ENCODE assay signal across 9 mouse cellular contexts in the genomic region with DNA sequence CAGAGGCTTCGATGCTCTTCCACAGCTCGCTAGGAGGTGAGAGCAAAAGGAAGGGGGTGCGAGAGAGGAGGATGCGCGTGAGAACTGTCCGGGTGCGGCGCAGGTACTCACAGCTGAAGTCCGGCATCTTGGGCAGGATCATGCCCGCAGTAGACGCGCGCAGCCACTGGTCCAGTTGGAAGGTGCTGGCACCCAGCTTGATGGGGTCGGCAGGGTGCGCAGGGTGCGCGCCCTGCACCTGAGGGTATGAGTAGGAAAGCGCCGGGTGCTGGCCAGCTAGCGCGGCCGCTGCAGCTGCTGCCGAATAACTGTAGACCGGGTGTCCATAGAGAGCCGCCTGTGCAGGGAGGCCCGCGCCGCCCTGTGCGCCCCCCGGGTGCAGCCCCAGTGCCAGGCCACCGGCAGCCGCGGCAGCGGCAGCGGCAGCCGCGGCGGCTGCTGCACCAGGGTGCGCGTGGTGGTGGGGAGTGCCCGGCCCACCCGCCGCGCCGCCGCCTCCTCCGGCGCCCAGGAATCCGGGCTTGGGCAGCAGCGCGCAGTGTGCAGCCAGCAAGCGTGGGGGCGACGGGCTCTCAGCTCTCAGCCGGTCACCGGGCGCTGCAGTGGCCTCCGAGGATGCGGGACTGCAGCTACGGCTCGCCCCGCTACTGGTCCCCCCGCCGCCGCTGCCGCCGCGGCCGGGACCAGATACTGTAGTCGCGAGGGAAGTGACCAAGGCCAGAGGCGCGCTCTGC. TPM values are rescaled to one million over a fixed set of nuclear protein-coding genes. Genes with fewer than 3 reads are reported as not detected.
DNase-seq lines count a peak whose midpoint lies in the region; ATAC-seq and TF ChIP-seq lines count a peak whose summit lies in the region.
"Had no signal": no experiment of that assay in that cellular context is flagged by ENCODE, and none has a peak within 500 bp of the region (broad histone marks: within the 10 kb centered on the region; RNA-seq: fewer than 3 reads in every experiment).

No protein-coding gene starts in this region.

- no peaks in the 10 kb centered on the region for H3K9me3 ChIP-seq in lung, postnatal 0 days (ENCODE audit: low read length)
- no peaks in the 10 kb centered on the region for H3K9me3 ChIP-seq in limb, embryonic 14.5 days (ENCODE audit: control insufficient read depth, low read length)
- H3K9me3 ChIP-seq in stomach, embryonic 15.5 days, result no peaks in the 10 kb centered on the region

- 2% methylated on average over 49 of the region's 73 CpGs for WGBS in lung, postnatal 0 days
- WGBS in limb, embryonic 14.5 days, result 0% methylated on average over 46 of the region's 73 CpGs
- WGBS in stomach, embryonic 15.5 days, result under 1% methylated on average over 73 of the region's 73 CpGs

- H3K27me3 ChIP-seq in lung, postnatal 0 days (replicated peaks; ENCODE audit: insufficient read depth, low read length), result peaks cover 86% of the 10 kb centered on the region
- peaks cover 99% of the 10 kb centered on the region for H3K27me3 ChIP-seq in limb, embryonic 14.5 days (ENCODE audit: control insufficient read depth, insufficient read depth, low read length)
- H3K27me3 ChIP-seq in stomach, embryonic 15.5 days (replicated peaks), result peaks cover 77% of the 10 kb centered on the region

- no peaks in the 10 kb centered on the region for H3K36me3 ChIP-seq in lung, postnatal 0 days (ENCODE audit: insufficient read depth, low read length)
- H3K36me3 ChIP-seq in limb, embryonic 14.5 days (ENCODE audit: control insufficient read depth, insufficient read depth, low read length), result no peaks in the 10 kb centered on the region
- no peaks in the 10 kb centered on the region for H3K36me3 ChIP-seq in stomach, embryonic 15.5 days

- H3K4me1 ChIP-seq in lung, postnatal 0 days (ENCODE audit: insufficient read depth, low read depth, low read length), result no peaks in the 10 kb centered on the region; the same call in 1 of the 2 replicates
- H3K4me1 ChIP-seq in limb, embryonic 14.5 days (ENCODE audit: control insufficient read depth, insufficient read depth, low read length), result peaks cover 10% of the 10 kb centered on the region; the same call in 1 of the 2 replicates
- H3K4me1 ChIP-seq in stomach, embryonic 15.5 days, result 0 out of 2 replicates have a peak, but pooled peaks cover 13% of the 10 kb centered on the region

- no peak for TF ChIP-seq EP300 in lung, postnatal 0 days (IDR thresholded peaks at IDR 0.05)

- H3K9ac ChIP-seq in lung, postnatal 0 days (replicated peaks; ENCODE audit: low read depth), result no peak overlapping the region
- 0 out of 2 replicates have a peak overlapping the region, but pooled peaks have one; percentile 34 for H3K9ac ChIP-seq in limb, embryonic 14.5 days (ENCODE audit: low read depth, low read length, severe bottlenecking)
- peak overlapping the region; percentile 30; the same call in 1 of the 2 replicates for H3K9ac ChIP-seq in stomach, embryonic 15.5 days

- H3K27ac ChIP-seq in lung, postnatal 0 days (ENCODE audit: low read length), result no peak overlapping the region
- no peak overlapping the region for H3K27ac ChIP-seq in limb, embryonic 14.5 days (replicated peaks; ENCODE audit: low read depth, low read length)
- no peak overlapping the region; the same call in 1 of the 2 replicates for H3K27ac ChIP-seq in stomach, embryonic 15.5 days

- peak; percentile 16 for DNase-seq in adrenal gland, adult 2 months
- DNase-seq in adrenal gland, postnatal 4 days (ENCODE audit: low spot score in 2 of 2), result no peak
- DNase-seq in lung, postnatal 0 days (ENCODE audit: low spot score), result no peak
- DNase-seq in lung, postnatal 36 days, result no peak
- DNase-seq in limb, embryonic 14.5 days (ENCODE audit: low spot score), result no peak
- DNase-seq in ovary, adult 18-20 months (ENCODE audit: low spot score), result no peak
- DNase-seq in urinary bladder, postnatal 10 days (ENCODE audit: low spot score), result no peak
- DNase-seq: right cerebral cortex, postnatal 14 days had no signal

- TF ChIP-seq POLR2A in limb, embryonic 14.5 days (IDR thresholded peaks at IDR 0.05; ENCODE audit: borderline replicate concordance, extremely low read depth, insufficient read depth, insufficient read length), result no peak

- peak overlapping the region; percentile 33 for H3K4me3 ChIP-seq in lung, postnatal 0 days (ENCODE audit: low read depth, low read length)
- peak overlapping the region; percentile 38 for H3K4me3 ChIP-seq in limb, embryonic 14.5 days (replicated peaks; ENCODE audit: low read length)
- peak overlapping the region; percentile 49 for H3K4me3 ChIP-seq in stomach, embryonic 15.5 days (replicated peaks)

- peak overlapping the region; percentile 56 for H3K4me2 ChIP-seq in lung, postnatal 0 days (replicated peaks; ENCODE audit: low read depth, low read length)
- peak overlapping the region; percentile 67 for H3K4me2 ChIP-seq in limb, embryonic 14.5 days (replicated peaks; ENCODE audit: low read depth, low read length, severe bottlenecking)
- H3K4me2 ChIP-seq in stomach, embryonic 15.5 days, result peak overlapping the region; percentile 74

- no peak for TF ChIP-seq CTCF in lung, postnatal 0 days (IDR thresholded peaks at IDR 0.05)

- no peak for ATAC-seq in lung, postnatal 0 days
- ATAC-seq in limb, embryonic 14.5 days (ENCODE audit: low FRiP score, low read depth), result 0 out of 2 replicates have a peak, but pooled peaks have one; percentile 11
- ATAC-seq in stomach, embryonic 15.5 days (ENCODE audit: insufficient read depth, low FRiP score, low read depth), result no peak

RNA-seq across cellular contexts. Expression of a gene that starts 0.6 kb away (rescaled TPM):
- total RNA-seq in adrenal gland, adult 2 months (2021), result not detected
- polyA plus RNA-seq in adrenal gland, adult 2 months (2012; rRNA removed), result not detected in 2 replicates
- total RNA-seq in adrenal gland, postnatal 4 days (2021), result under 1 TPM in 1 of 2 experiments, not detected in 1; 0.34 TPM
- not detected in 2 replicates for polyA plus RNA-seq in lung, postnatal 0 days (2015; fragmentation: Nextera tagmentation; extraction: Ambion mirVana)
- 0.05 and 0.06 TPM in 2 replicates for polyA plus RNA-seq in limb, embryonic 14.5 days (2012; rRNA removed)
- polyA plus RNA-seq in limb, embryonic 14.5 days (2014; fragmentation: Nextera tagmentation; extraction: Ambion mirVana), result not detected in 2 replicates
- polyA plus RNA-seq in stomach, embryonic 15.5 days (2015; fragmentation: Nextera tagmentation; extraction: Ambion mirVana), result 2.2 and 3.1 TPM in 2 replicates

RNA-seq across cellular contexts. Expression of a gene that starts 43.2 kb away (rescaled TPM):
- 10 to 100 TPM; 25.9 to 34.9 TPM for total RNA-seq in adrenal gland, adult 2 months (2021)
- polyA plus RNA-seq in adrenal gland, adult 2 months (2012; rRNA removed), result 2.7 and 2.8 TPM in 2 replicates
- 10 to 100 TPM; 45.0 to 50.9 TPM for total RNA-seq in adrenal gland, postnatal 4 days (2021)
- polyA plus RNA-seq in lung, postnatal 0 days (2015; fragmentation: Nextera tagmentation; extraction: Ambion mirVana), result 16.3 and 17.6 TPM in 2 replicates
- polyA plus RNA-seq in limb, embryonic 14.5 days (2012; rRNA removed), result 16.1 and 19.0 TPM in 2 replicates
- 22.0 and 23.7 TPM in 2 replicates for polyA plus RNA-seq in limb, embryonic 14.5 days (2014; fragmentation: Nextera tagmentation; extraction: Ambion mirVana)
- 22.8 and 29.5 TPM in 2 replicates for polyA plus RNA-seq in stomach, embryonic 15.5 days (2015; fragmentation: Nextera tagmentation; extraction: Ambion mirVana)
